In genomic region chr6:39515739-39516131, GRCm38 (mm10) we compare ENCODE assay signal across 8 mouse cellular contexts. TPM values are rescaled to one million over a fixed set of nuclear protein-coding genes. Genes with fewer than 3 reads are reported as not detected.
DNase-seq lines count a peak whose midpoint lies in the region; ATAC-seq lines count a peak whose summit lies in the region.

No protein-coding gene starts in this region.

- no peaks in the 10 kb centered on the region for H3K27me3 ChIP-seq in lung, embryonic 16.5 days (ENCODE audit: control insufficient read depth, insufficient read depth, low read depth, low read length)
- no peaks in the 10 kb centered on the region for H3K27me3 ChIP-seq in embryonic facial prominence, embryonic 15.5 days
- no peaks in the 10 kb centered on the region for H3K27me3 ChIP-seq in midbrain, embryonic 16.5 days (ENCODE audit: control insufficient read depth, insufficient read depth, low read depth, low read length)

- peak overlapping the region; percentile 95 for H3K27ac ChIP-seq in lung, embryonic 16.5 days (ENCODE audit: low read length)
- H3K27ac ChIP-seq in embryonic facial prominence, embryonic 15.5 days (replicated peaks): peak overlapping the region; percentile 88
- H3K27ac ChIP-seq in midbrain, embryonic 16.5 days (ENCODE audit: low read length): peak overlapping the region; percentile 74

- H3K36me3 ChIP-seq in lung, embryonic 16.5 days (ENCODE audit: control insufficient read depth, insufficient read depth, low read length): peaks cover 16% of the 10 kb centered on the region
- H3K36me3 ChIP-seq in embryonic facial prominence, embryonic 15.5 days: peaks cover 23% of the 10 kb centered on the region
- peaks cover 12% of the 10 kb centered on the region for H3K36me3 ChIP-seq in midbrain, embryonic 16.5 days (ENCODE audit: control insufficient read depth, insufficient read depth, low read length)

- peaks cover 3% of the 10 kb centered on the region; the same call in 1 of the 2 replicates for H3K9me3 ChIP-seq in lung, embryonic 16.5 days (ENCODE audit: control insufficient read depth, low read length)
- no peaks in the 10 kb centered on the region for H3K9me3 ChIP-seq in embryonic facial prominence, embryonic 15.5 days (replicated peaks)
- peaks cover 8% of the 10 kb centered on the region for H3K9me3 ChIP-seq in midbrain, embryonic 16.5 days (replicated peaks; ENCODE audit: control insufficient read depth, low read length, poor library complexity, severe bottlenecking)

- peaks cover 15% of the 10 kb centered on the region for H3K4me1 ChIP-seq in lung, embryonic 16.5 days (replicated peaks; ENCODE audit: control insufficient read depth, insufficient read depth, low read length)
- peaks cover 18% of the 10 kb centered on the region for H3K4me1 ChIP-seq in embryonic facial prominence, embryonic 15.5 days
- H3K4me1 ChIP-seq in midbrain, embryonic 16.5 days (ENCODE audit: control insufficient read depth, insufficient read depth, low read length): no peaks in the 10 kb centered on the region; the same call in 1 of the 2 replicates

- no peak overlapping the region for H3K4me3 ChIP-seq in lung, embryonic 16.5 days (ENCODE audit: low read length)
- H3K4me3 ChIP-seq in embryonic facial prominence, embryonic 15.5 days (replicated peaks): no peak overlapping the region
- H3K4me3 ChIP-seq in midbrain, embryonic 16.5 days (ENCODE audit: low read depth, low read length): no peak overlapping the region

- no peak for DNase-seq in lung, postnatal 36 days
- DNase-seq in heart, postnatal 4 days: peak; percentile 53
- DNase-seq in right cerebral cortex, adult 2 months (ENCODE audit: low spot score in 2 of 2): no peak
- DNase-seq in layer of hippocampus, postnatal 36 days: no peak
- no peak for DNase-seq in cerebellum, adult 8-10 months

- H3K4me2 ChIP-seq in lung, embryonic 16.5 days (ENCODE audit: low read depth, low read length): peak overlapping the region; percentile 39
- peak overlapping the region; percentile 24 for H3K4me2 ChIP-seq in embryonic facial prominence, embryonic 15.5 days (replicated peaks)
- no peak overlapping the region for H3K4me2 ChIP-seq in midbrain, embryonic 16.5 days (ENCODE audit: low read length)

- 39% methylated on average over 6 of the region's 6 CpGs for WGBS in lung, embryonic 16.5 days
- 25% methylated on average over 6 of the region's 6 CpGs for WGBS in embryonic facial prominence, embryonic 15.5 days
- WGBS in midbrain, embryonic 16.5 days: 18% methylated on average over 6 of the region's 6 CpGs

- peak; percentile 44 for ATAC-seq in lung, embryonic 16.5 days (ENCODE audit: low read depth)
- peak; percentile 73 for ATAC-seq in embryonic facial prominence, embryonic 15.5 days (ENCODE audit: insufficient number of reproducible peaks, low FRiP score, low TSS enrichment, low read depth)
- peak; percentile 69 for ATAC-seq in midbrain, embryonic 16.5 days

- H3K9ac ChIP-seq in lung, embryonic 16.5 days (ENCODE audit: low read length): peak overlapping the region; percentile 57
- no peak overlapping the region for H3K9ac ChIP-seq in embryonic facial prominence, embryonic 15.5 days
- H3K9ac ChIP-seq in midbrain, embryonic 16.5 days (ENCODE audit: low read depth, low read length): no peak overlapping the region

RNA-seq across cellular contexts. Expression of gene Dennd2a, which starts 41.9 kb away (rescaled TPM):
- polyA plus RNA-seq in lung, embryonic 16.5 days (2015; fragmentation: Nextera tagmentation; extraction: Ambion mirVana): 16.0 and 17.3 TPM in 2 replicates
- polyA plus RNA-seq in embryonic facial prominence, embryonic 15.5 days (2015; fragmentation: Nextera tagmentation; extraction: Ambion mirVana): 21.1 and 22.7 TPM in 2 replicates
- 10 to 100 TPM; 26.1 to 27.5 TPM for total RNA-seq in heart, postnatal 4 days (2021)
- polyA plus RNA-seq in midbrain, embryonic 16.5 days (2015; fragmentation: Nextera tagmentation; extraction: Ambion mirVana): 15.6 and 17.0 TPM in 2 replicates
- total RNA-seq in layer of hippocampus, postnatal 36 days (2021): 10 to 100 TPM; 34.6 to 38.9 TPM

RNA-seq across cellular contexts. Expression of gene Adck2, which starts 57.9 kb away (rescaled TPM):
- 25.0 and 30.0 TPM in 2 replicates for polyA plus RNA-seq in lung, embryonic 16.5 days (2015; fragmentation: Nextera tagmentation; extraction: Ambion mirVana)
- polyA plus RNA-seq in embryonic facial prominence, embryonic 15.5 days (2015; fragmentation: Nextera tagmentation; extraction: Ambion mirVana): 36.5 and 44.9 TPM in 2 replicates
- 10 to 100 TPM; 15.9 to 16.6 TPM for total RNA-seq in heart, postnatal 4 days (2021)
- 47.2 and 50.3 TPM in 2 replicates for polyA plus RNA-seq in midbrain, embryonic 16.5 days (2015; fragmentation: Nextera tagmentation; extraction: Ambion mirVana)
- total RNA-seq in layer of hippocampus, postnatal 36 days (2021): 10 to 100 TPM; 29.7 to 33.1 TPM
